Mouse (Mus musculus): ENCODE results near the gene Itga2b. TPM values are rescaled to one million over a fixed set of nuclear protein-coding genes. Genes with fewer than 3 reads are reported as not detected.

The Itga2b gene
- 27.3 and 35.8 TPM in 2 replicates for polyA plus RNA-seq (2012; rRNA removed; ENCODE audit: low replicate concordance)

GRCm38 (mm10) chr11:102469648-102470357 lies at the start of gene Itga2b:
Gene Itga2b, minus strand, starts transcription at chr11:102470122.

GRCm38 (mm10) chr11:102447497-102447896 lies 22.4 kb downstream of the Itga2b start, which contains the start of gene Fam171a2:
Gene Fam171a2, minus strand, starts transcription at chr11:102447682.

GRCm38 (mm10) chr11:102430121-102431017 lies 39.6 kb downstream of the Itga2b start, which contains the start of gene Grn:
Gene Grn, plus strand, starts transcription at chr11:102430315.

GRCm38 (mm10) chr11:102407834-102408215 lies 62.1 kb downstream of the Itga2b start, which contains the start of gene Slc25a39:
Gene Slc25a39, minus strand, starts transcription at chr11:102407946.

Other genes starting within 250 kb of the Itga2b start
- gene Hdac5, start 240.0 kb downstream of the Itga2b start, polyA plus RNA-seq (2012; rRNA removed; ENCODE audit: low replicate concordance) = 88.0 and 204 TPM in 2 replicates
- gene BC030867, start 221.2 kb downstream of the Itga2b start, polyA plus RNA-seq (2012; rRNA removed; ENCODE audit: low replicate concordance) = 1.2 and 1.4 TPM in 2 replicates
- 0.50 and 19.4 TPM in 2 replicates for gene Asb16, start 201.4 kb downstream of the Itga2b start, polyA plus RNA-seq (2012; rRNA removed; ENCODE audit: low replicate concordance)
- gene Tmub2, start 185.2 kb downstream of the Itga2b start, polyA plus RNA-seq (2012; rRNA removed; ENCODE audit: low replicate concordance) = 52.4 and 58.1 TPM in 2 replicates
- gene Atxn7l3, start 173.5 kb downstream of the Itga2b start, polyA plus RNA-seq (2012; rRNA removed; ENCODE audit: low replicate concordance) = 39.6 and 48.4 TPM in 2 replicates
- gene Ubtf, start 150.4 kb downstream of the Itga2b start, polyA plus RNA-seq (2012; rRNA removed; ENCODE audit: low replicate concordance) = 20.5 and 28.1 TPM in 2 replicates
- 0.06 TPM in 1 of 2 replicates, not detected in the other for gene Slc4a1, start 103.9 kb downstream of the Itga2b start, polyA plus RNA-seq (2012; rRNA removed; ENCODE audit: low replicate concordance)
- 4.6 and 10.4 TPM in 2 replicates for gene Rundc3a, start 76.7 kb downstream of the Itga2b start, polyA plus RNA-seq (2012; rRNA removed; ENCODE audit: low replicate concordance)
- 583 and 649 TPM in 2 replicates for gene Slc25a39, start 62.2 kb downstream of the Itga2b start, polyA plus RNA-seq (2012; rRNA removed; ENCODE audit: low replicate concordance)
- 304 and 432 TPM in 2 replicates for gene Grn, start 39.8 kb downstream of the Itga2b start, polyA plus RNA-seq (2012; rRNA removed; ENCODE audit: low replicate concordance)
- 22.9 and 40.8 TPM in 2 replicates for gene Fam171a2, start 22.4 kb downstream of the Itga2b start, polyA plus RNA-seq (2012; rRNA removed; ENCODE audit: low replicate concordance)
- gene Gpatch8, start 86.3 kb upstream of the Itga2b start, polyA plus RNA-seq (2012; rRNA removed; ENCODE audit: low replicate concordance) = 17.4 and 19.1 TPM in 2 replicates
- gene Gm11627, start 109.3 kb upstream of the Itga2b start, polyA plus RNA-seq (2012; rRNA removed; ENCODE audit: low replicate concordance) = 0.32 and 1.2 TPM in 2 replicates
- 21.5 and 45.3 TPM in 2 replicates for gene Fzd2, start 134.3 kb upstream of the Itga2b start, polyA plus RNA-seq (2012; rRNA removed; ENCODE audit: low replicate concordance)
- not detected in 2 replicates for gene Meioc, start 193.6 kb upstream of the Itga2b start, polyA plus RNA-seq (2012; rRNA removed; ENCODE audit: low replicate concordance)
- 4.6 and 10.7 TPM in 2 replicates for gene Ccdc43, start 227.7 kb upstream of the Itga2b start, polyA plus RNA-seq (2012; rRNA removed; ENCODE audit: low replicate concordance)